Mouse (Mus musculus) inflammation-experienced regulatory T-cells, adult 6 months (primary cell): ENCODE data around the gene Olfr593. TPM values are rescaled to one million over a fixed set of nuclear protein-coding genes. Genes with fewer than 3 reads are reported as not detected.
"Not testable (repeated sequence)": the region's sequence is repeated elsewhere in the genome, so short reads cannot be mapped to it uniquely, and the experiment has no call there.

Experiments
- ATAC-seq: one replicate; pipeline ENCODE4 v1.8.0; 2017
- polyA plus RNA-seq, 3 experiments: library from polyadenylated mRNA; unstranded; fragments of 100-300 nt; shearing (Covaris generic); gene quantifications; one replicate each; pipeline ENCODE4 v1.2.1; 2017

The Olfr593 gene
- not detected for polyA plus RNA-seq

- no peak for ATAC-seq
These were observed at the start of gene Olfr593 for GRCm38 (mm10) chr7:103211562-103211961. Gene Olfr593 (plus strand): TSS chr7:103211862.

DNA sequence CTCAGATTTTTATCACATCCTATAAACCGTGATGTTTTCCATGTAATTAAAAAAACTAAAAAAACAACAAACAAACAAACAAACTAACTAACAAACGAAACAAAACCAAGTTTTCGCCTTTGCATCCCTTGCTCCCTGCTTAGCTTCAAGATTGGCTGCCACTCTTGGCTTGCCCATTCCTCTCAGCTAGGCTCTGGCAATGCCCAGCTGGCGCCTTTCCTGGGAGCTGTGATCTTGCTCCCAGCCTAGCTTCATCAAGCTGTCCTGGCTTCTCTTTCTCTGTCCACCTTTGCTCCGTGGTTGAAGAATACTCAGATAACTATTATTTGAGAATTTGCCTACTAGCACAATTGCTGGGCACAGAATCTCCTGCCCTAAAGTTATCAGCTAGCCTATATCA is 42.0 kb upstream of the Olfr593 start:
- ATAC-seq, result no peak

DNA sequence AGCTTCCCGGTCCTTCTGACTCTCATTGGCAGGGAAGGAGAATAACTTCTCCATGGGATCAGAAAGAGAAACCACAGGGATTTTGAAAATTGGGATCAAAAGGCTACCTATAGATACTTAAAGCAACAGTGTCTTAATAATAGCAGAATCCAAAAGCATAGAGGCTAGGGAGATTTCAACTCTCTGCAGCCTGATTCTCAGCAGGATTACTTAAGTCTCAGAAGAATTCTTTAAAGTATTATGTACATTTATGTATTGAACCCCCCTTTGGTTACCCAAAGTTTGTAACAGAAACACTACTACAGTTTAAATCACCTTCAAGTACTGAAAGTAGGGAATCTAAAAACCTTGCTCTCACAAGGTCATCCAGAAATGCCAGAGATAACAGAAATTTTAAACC is 33.4 kb upstream of the Olfr593 start, which contains the start of gene Olfr591:
TSS of gene Olfr591 (minus strand) at position 101 of the 400 bp plus-strand sequence.
- no peak for ATAC-seq

DNA sequence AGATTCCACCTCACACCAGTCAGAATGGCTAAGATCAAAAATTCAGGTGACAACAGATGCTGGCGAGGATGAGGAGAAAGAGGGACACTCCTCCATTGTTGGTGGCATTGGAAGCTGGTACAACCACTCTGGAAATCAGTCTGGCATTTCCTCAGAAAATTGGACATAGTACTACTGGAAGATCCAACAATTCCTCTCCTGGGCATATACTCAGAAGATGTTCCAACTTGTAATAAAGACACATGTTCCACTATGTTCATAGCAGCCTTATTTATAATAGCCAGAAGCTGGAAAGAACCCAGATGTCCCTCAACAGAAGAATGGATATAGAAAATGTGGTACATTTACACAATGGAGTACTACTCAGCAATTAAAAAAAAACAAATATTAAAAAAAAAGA is 27.2 kb upstream of the Olfr593 start, which contains the start of gene Olfr592:
TSS of gene Olfr592 (plus strand) at position 301 of the 400 bp plus-strand sequence.
- ATAC-seq, result not testable (repeated sequence)

- ATAC-seq, result not testable (repeated sequence)
These were observed 388 bp downstream of the Olfr593 start for GRCm38 (mm10) chr7:103212050-103212449.

GRCm38 (mm10) chr7:103216696-103217095 is 5.0 kb downstream of the Olfr593 start, which contains the start of gene Olfr594:
Gene Olfr594 (plus strand): TSS chr7:103216996.
- ATAC-seq, result no peak

- ATAC-seq, result not testable (repeated sequence)
These were observed 40.7 kb downstream of the Olfr593 start, which contains the start of gene Usp17ld for GRCm38 (mm10) chr7:103252405-103252804. Gene Usp17ld (minus strand): TSS chr7:103252505.

Other genes starting within 250 kb of the Olfr593 start
- not detected for gene Olfr576, start 249.2 kb upstream of the Olfr593 start, polyA plus RNA-seq
- gene Olfr577, start 235.9 kb upstream of the Olfr593 start, polyA plus RNA-seq, result not detected
- not detected for gene Olfr578, start 222.5 kb upstream of the Olfr593 start, polyA plus RNA-seq
- not detected for gene Olfr582, start 173.8 kb upstream of the Olfr593 start, polyA plus RNA-seq
- not detected for gene Olfr583, start 160.6 kb upstream of the Olfr593 start, polyA plus RNA-seq
- not detected for gene Olfr584, start 130.0 kb upstream of the Olfr593 start, polyA plus RNA-seq
- gene Olfr585, start 114.1 kb upstream of the Olfr593 start, polyA plus RNA-seq, result not detected
- gene Olfr586, start 86.2 kb upstream of the Olfr593 start, polyA plus RNA-seq, result not detected
- under 1 TPM in 1 of 3 experiments, not detected in 2; 0.16 TPM for gene Olfr588-ps1, start 71.0 kb upstream of the Olfr593 start, polyA plus RNA-seq
- gene Olfr589, start 55.5 kb upstream of the Olfr593 start, polyA plus RNA-seq, result not detected
- under 1 TPM in 1 of 3 experiments, not detected in 2; 0.28 TPM for gene Olfr591, start 33.5 kb upstream of the Olfr593 start, polyA plus RNA-seq
- gene Olfr592, start 27.1 kb upstream of the Olfr593 start, polyA plus RNA-seq, result under 1 TPM in 1 of 3 experiments, not detected in 2; 0.06 TPM
- not detected for gene Olfr594, start 5.1 kb downstream of the Olfr593 start, polyA plus RNA-seq
- not detected for gene Usp17ld, start 40.6 kb downstream of the Olfr593 start, polyA plus RNA-seq
- gene Olfr596, start 93.8 kb downstream of the Olfr593 start, polyA plus RNA-seq, result not detected
- under 1 TPM in 1 of 3 experiments, not detected in 2; 0.18 TPM for gene Olfr597, start 104.5 kb downstream of the Olfr593 start, polyA plus RNA-seq
- gene Olfr598, start 111.7 kb downstream of the Olfr593 start, polyA plus RNA-seq, result not detected
- gene Olfr599, start 124.1 kb downstream of the Olfr593 start, polyA plus RNA-seq, result not detected
- not detected for gene Olfr600, start 137.8 kb downstream of the Olfr593 start, polyA plus RNA-seq
- not detected for gene Olfr601, start 150.8 kb downstream of the Olfr593 start, polyA plus RNA-seq
- gene Olfr603, start 174.3 kb downstream of the Olfr593 start, polyA plus RNA-seq, result not detected
- not detected for gene Usp17lc, start 203.2 kb downstream of the Olfr593 start, polyA plus RNA-seq
- gene Olfr605, start 233.6 kb downstream of the Olfr593 start, polyA plus RNA-seq, result not detected
- gene Olfr606, start 237.2 kb downstream of the Olfr593 start, polyA plus RNA-seq, result not detected